Mouse (Mus musculus): Measurements from ENCODE around the gene Erp44. TPM values are rescaled to one million over a fixed set of nuclear protein-coding genes. Genes with fewer than 3 reads are reported as not detected.

The Erp44 gene
- total RNA-seq (2014; fragmentation: Nextera tagmentation) (60.3 and 64.1 TPM in 2 replicates), total RNA-seq (2017) (40.1 and 47.6 TPM in 2 replicates), polyA plus RNA-seq (2012) (5.8 and 8.0 TPM in 2 replicates)

GRCm38 (mm10) chr4:48279498-48280134 lies at the start of gene Erp44, which contains the start of gene Invs:
Gene Erp44 (minus strand): TSS chr4:48279558.
Gene Invs (plus strand): TSS chr4:48279760.
- no peaks in the 10 kb centered on the region for H3K27me3 ChIP-seq (ENCODE audit: insufficient read depth, low read length)
- no peaks in the 10 kb centered on the region for H3K9me3 ChIP-seq (replicated peaks)
- peak; percentile 93 for DNase-seq (ENCODE audit: low spot score)
- TF ChIP-seq GATA1 (IDR thresholded peaks at IDR 0.05; ENCODE audit: borderline replicate concordance, low read length): no peak
- TF ChIP-seq TAL1 (conservative IDR thresholded peaks at IDR 0.05; ENCODE audit: low read depth, low read length): no peak
- no peak for TF ChIP-seq GATA2 (IDR thresholded peaks at IDR 0.05; ENCODE audit: borderline replicate concordance, low read depth, low read length)
- no peak for TF ChIP-seq POLR2AphosphoS5 (IDR thresholded peaks at IDR 0.05; ENCODE audit: insufficient replicate concordance, low read depth, low read length)
- TF ChIP-seq CTCF (IDR thresholded peaks at IDR 0.05; ENCODE audit: low read depth, low read length): no peak
- H3K4me3 ChIP-seq (ENCODE audit: low read depth, low read length): peak within 1 kb of the TSS; percentile 99
- peaks cover 15% of the 10 kb centered on the region for H3K36me3 ChIP-seq (replicated peaks)
- ATAC-seq (ENCODE audit: extremely low read depth, insufficient number of reproducible peaks, low FRiP score, poor library complexity, severe bottlenecking): peak; percentile 100
- H3K4me1 ChIP-seq (ENCODE audit: insufficient read depth, low read depth, low read length): peaks cover 9% of the 10 kb centered on the region

- TF ChIP-seq TAL1 (conservative IDR thresholded peaks at IDR 0.05; ENCODE audit: low read depth, low read length) (no peak), GATA1 (IDR thresholded peaks at IDR 0.05; ENCODE audit: borderline replicate concordance, low read length) (no peak), CTCF (IDR thresholded peaks at IDR 0.05; ENCODE audit: low read depth, low read length) (no peak), GATA2 (IDR thresholded peaks at IDR 0.05; ENCODE audit: borderline replicate concordance, low read depth, low read length) (no peak), POLR2AphosphoS5 (IDR thresholded peaks at IDR 0.05; ENCODE audit: insufficient replicate concordance, low read depth, low read length) (no peak)
- ATAC-seq (ENCODE audit: extremely low read depth, insufficient number of reproducible peaks, low FRiP score, poor library complexity, severe bottlenecking): no peak
- no peak for DNase-seq (ENCODE audit: low spot score)
- no peaks in the 10 kb centered on the region for H3K36me3 ChIP-seq (replicated peaks)
- no peak overlapping the region for H3K4me3 ChIP-seq (ENCODE audit: low read depth, low read length)
- H3K4me1 ChIP-seq (ENCODE audit: insufficient read depth, low read depth, low read length): no peaks in the 10 kb centered on the region
- H3K27me3 ChIP-seq (ENCODE audit: insufficient read depth, low read length): no peaks in the 10 kb centered on the region
- H3K9me3 ChIP-seq (replicated peaks): no peaks in the 10 kb centered on the region
These were observed 48.7 kb upstream of the Erp44 start for GRCm38 (mm10) chr4:48328042-48328441.

- Histone ChIP-seq H3K4me1 (ENCODE audit: insufficient read depth, low read depth, low read length) (no peaks in the 10 kb centered on the region; the same call in 1 of the 2 replicates), H3K4me3 (ENCODE audit: low read depth, low read length) (no peak overlapping the region), H3K27me3 (ENCODE audit: insufficient read depth, low read length) (no peaks in the 10 kb centered on the region), H3K36me3 (replicated peaks) (no peaks in the 10 kb centered on the region), H3K9me3 (replicated peaks) (no peaks in the 10 kb centered on the region)
- ATAC-seq (ENCODE audit: extremely low read depth, insufficient number of reproducible peaks, low FRiP score, poor library complexity, severe bottlenecking) (no peak), DNase-seq (ENCODE audit: low spot score) (no peak)
- TF ChIP-seq TAL1 (conservative IDR thresholded peaks at IDR 0.05; ENCODE audit: low read depth, low read length): no peak
- TF ChIP-seq POLR2AphosphoS5 (IDR thresholded peaks at IDR 0.05; ENCODE audit: insufficient replicate concordance, low read depth, low read length): no peak
- TF ChIP-seq CTCF (IDR thresholded peaks at IDR 0.05; ENCODE audit: low read depth, low read length): no peak
- TF ChIP-seq GATA2 (IDR thresholded peaks at IDR 0.05; ENCODE audit: borderline replicate concordance, low read depth, low read length): no peak
- TF ChIP-seq GATA1 (IDR thresholded peaks at IDR 0.05; ENCODE audit: borderline replicate concordance, low read length): no peak
These were observed 47.8 kb upstream of the Erp44 start for GRCm38 (mm10) chr4:48327192-48327591.

- Histone ChIP-seq H3K4me1 (ENCODE audit: insufficient read depth, low read depth, low read length) (no peaks in the 10 kb centered on the region; the same call in 1 of the 2 replicates), H3K9me3 (replicated peaks) (no peaks in the 10 kb centered on the region), H3K4me3 (ENCODE audit: low read depth, low read length) (no peak overlapping the region), H3K27me3 (ENCODE audit: insufficient read depth, low read length) (no peaks in the 10 kb centered on the region), H3K36me3 (replicated peaks) (no peaks in the 10 kb centered on the region)
- ATAC-seq (ENCODE audit: extremely low read depth, insufficient number of reproducible peaks, low FRiP score, poor library complexity, severe bottlenecking) (no peak), DNase-seq (ENCODE audit: low spot score) (no peak)
- TF ChIP-seq GATA2 (IDR thresholded peaks at IDR 0.05; ENCODE audit: borderline replicate concordance, low read depth, low read length) (no peak), CTCF (IDR thresholded peaks at IDR 0.05; ENCODE audit: low read depth, low read length) (no peak), POLR2AphosphoS5 (IDR thresholded peaks at IDR 0.05; ENCODE audit: insufficient replicate concordance, low read depth, low read length) (no peak), TAL1 (conservative IDR thresholded peaks at IDR 0.05; ENCODE audit: low read depth, low read length) (no peak), GATA1 (IDR thresholded peaks at IDR 0.05; ENCODE audit: borderline replicate concordance, low read length) (no peak)
These were observed 42.7 kb upstream of the Erp44 start for GRCm38 (mm10) chr4:48322095-48322494.

- no peaks in the 10 kb centered on the region for H3K36me3 ChIP-seq (replicated peaks)
- DNase-seq (ENCODE audit: low spot score): no peak
- no peak for ATAC-seq (ENCODE audit: extremely low read depth, insufficient number of reproducible peaks, low FRiP score, poor library complexity, severe bottlenecking)
- no peaks in the 10 kb centered on the region for H3K9me3 ChIP-seq (replicated peaks)
- no peaks in the 10 kb centered on the region for H3K27me3 ChIP-seq (ENCODE audit: insufficient read depth, low read length)
- H3K4me3 ChIP-seq (ENCODE audit: low read depth, low read length): no peak overlapping the region
- TF ChIP-seq GATA1 (IDR thresholded peaks at IDR 0.05; ENCODE audit: borderline replicate concordance, low read length) (no peak), CTCF (IDR thresholded peaks at IDR 0.05; ENCODE audit: low read depth, low read length) (no peak), TAL1 (conservative IDR thresholded peaks at IDR 0.05; ENCODE audit: low read depth, low read length) (no peak), POLR2AphosphoS5 (IDR thresholded peaks at IDR 0.05; ENCODE audit: insufficient replicate concordance, low read depth, low read length) (no peak), GATA2 (IDR thresholded peaks at IDR 0.05; ENCODE audit: borderline replicate concordance, low read depth, low read length) (no peak)
- H3K4me1 ChIP-seq (ENCODE audit: insufficient read depth, low read depth, low read length): no peaks in the 10 kb centered on the region; the same call in 1 of the 2 replicates
These were observed 41.9 kb upstream of the Erp44 start for GRCm38 (mm10) chr4:48321276-48321675.

- Histone ChIP-seq H3K27me3 (ENCODE audit: insufficient read depth, low read length) (no peaks in the 10 kb centered on the region), H3K4me1 (ENCODE audit: insufficient read depth, low read depth, low read length) (no peaks in the 10 kb centered on the region), H3K9me3 (replicated peaks) (no peaks in the 10 kb centered on the region), H3K36me3 (replicated peaks) (peaks cover 2% of the 10 kb centered on the region), H3K4me3 (ENCODE audit: low read depth, low read length) (no peak overlapping the region)
- ATAC-seq (ENCODE audit: extremely low read depth, insufficient number of reproducible peaks, low FRiP score, poor library complexity, severe bottlenecking): no peak
- no peak for DNase-seq (ENCODE audit: low spot score)
- TF ChIP-seq CTCF (IDR thresholded peaks at IDR 0.05; ENCODE audit: low read depth, low read length) (no peak), GATA2 (IDR thresholded peaks at IDR 0.05; ENCODE audit: borderline replicate concordance, low read depth, low read length) (no peak), GATA1 (IDR thresholded peaks at IDR 0.05; ENCODE audit: borderline replicate concordance, low read length) (no peak), POLR2AphosphoS5 (IDR thresholded peaks at IDR 0.05; ENCODE audit: insufficient replicate concordance, low read depth, low read length) (no peak), TAL1 (conservative IDR thresholded peaks at IDR 0.05; ENCODE audit: low read depth, low read length) (no peak)
These were observed 36.7 kb upstream of the Erp44 start for GRCm38 (mm10) chr4:48316036-48316435.

All from G1E (cell line).